Mouse (Mus musculus) limb, embryonic 12.5 days (tissue): ENCODE data around the gene Apob. TPM values are rescaled to one million over a fixed set of nuclear protein-coding genes. Genes with fewer than 3 reads are reported as not detected.

Source experiments
- ATAC-seq: fragments of 200-750 bp; cut with Nextera tagmentation; 2 replicates; pipeline ENCODE4 v1.8.0; 2017; ENCODE audit warnings: low read depth, moderate TSS enrichment; ENCODE audit not compliant: insufficient number of reproducible peaks, insufficient read depth, low FRiP score, low TSS enrichment
- H3K27ac ChIP-seq: fragments of 300-500 bp; sonication (generic); 2 replicates; pipeline ENCODE4 v1.5.1; 2016; ENCODE audit warnings: mild to moderate bottlenecking, moderate library complexity
- H3K27me3 ChIP-seq: fragments of 300-500 bp; sonication (generic); 2 replicates; pipeline ENCODE4 v1.6.1; 2016; ENCODE audit warnings: mild to moderate bottlenecking, moderate library complexity
- H3K36me3 ChIP-seq: fragments of 300-500 bp; sonication (generic); 2 replicates; pipeline ENCODE4 v1.6.1; 2016; ENCODE audit warnings: mild to moderate bottlenecking, moderate library complexity
- H3K4me1 ChIP-seq: fragments of 300-500 bp; sonication (generic); replicated peaks from 2 replicates; pipeline ENCODE4 v1.6.1; 2016
- H3K4me2 ChIP-seq: fragments of 300-500 bp; sonication (generic); 2 replicates; pipeline ENCODE4 v1.6.1; 2016; ENCODE audit warnings: mild to moderate bottlenecking, moderate library complexity
- H3K4me3 ChIP-seq: fragments of 300-500 bp; sonication (generic); replicated peaks from 2 replicates; pipeline ENCODE4 v1.5.1; 2016; ENCODE audit warnings: mild to moderate bottlenecking
- H3K9ac ChIP-seq: fragments of 300-500 bp; sonication (generic); replicated peaks from 2 replicates; pipeline ENCODE4 v1.6.1; 2016; ENCODE audit warnings: mild to moderate bottlenecking, moderate library complexity
- H3K9me3 ChIP-seq: fragments of 300-500 bp; sonication (generic); 2 replicates; pipeline ENCODE4 v1.6.1; 2016; ENCODE audit warnings: mild to moderate bottlenecking, moderate library complexity
- WGBS: fragments of 180-500 bp; shearing (Covaris S2); methylation state at CpG from one replicate; pipeline ENCODE4 v1.1.7; 2016; 5-methylcytosine and 5-hydroxymethylcytosine counted together
- polyA plus RNA-seq: library from polyadenylated mRNA; unstranded; fragments of >200 nt; fragmentation: Nextera tagmentation; extraction: Ambion mirVana; gene quantifications from 2 replicates; pipeline ENCODE4 v1.2.1, GENCODE M21; 2016

Apob gene
- polyA plus RNA-seq, 1 experiment from 2014 or later, result 0.13 TPM

DNA sequence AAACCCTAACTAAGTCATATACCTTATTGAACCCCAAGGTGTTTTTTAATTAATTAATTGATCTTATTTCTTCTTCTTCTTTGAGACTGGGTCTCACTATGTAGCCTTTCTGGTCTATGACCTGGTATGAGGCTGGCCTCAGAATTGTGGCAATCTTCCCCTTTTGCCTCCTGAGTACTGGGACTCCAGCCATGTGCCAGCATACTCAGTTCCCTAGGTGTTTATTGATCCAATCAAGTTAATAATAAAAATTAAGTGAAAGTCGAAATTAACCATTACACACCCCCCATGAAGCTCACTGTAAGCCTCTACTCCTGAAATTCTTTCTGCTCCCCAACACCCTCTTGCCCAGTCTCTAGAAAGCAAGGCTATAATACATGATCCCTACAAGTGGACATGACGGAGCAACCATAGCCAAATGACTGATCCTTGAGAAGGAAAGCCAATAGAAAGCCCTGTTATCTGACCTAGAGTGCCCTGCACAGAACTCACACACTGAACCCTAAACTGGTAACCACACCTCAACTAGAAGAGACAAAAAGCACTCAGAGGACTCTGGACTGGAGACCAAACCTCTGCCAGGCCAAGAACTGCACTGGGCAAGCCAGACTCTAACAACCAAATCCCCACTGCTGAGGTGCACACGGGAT is 60.8 kb downstream of the Apob start:
- Histone ChIP-seq H3K27ac (no peak overlapping the region), H3K4me1 (no peaks in the 10 kb centered on the region), H3K36me3 (no peaks in the 10 kb centered on the region), H3K4me2 (no peak overlapping the region), H3K4me3 (no peak overlapping the region), H3K9me3 (no peaks in the 10 kb centered on the region), H3K27me3 (peaks cover 8% of the 10 kb centered on the region; the same call in 1 of the 2 replicates), H3K9ac (no peak overlapping the region)
- no peak for ATAC-seq
- WGBS, result 75% methylated on average over 3 of the region's 3 CpGs

GRCm38 (mm10) chr12:8042626-8043394 is 65.4 kb downstream of the Apob start:
- no peak overlapping the region for H3K4me2 ChIP-seq
- no peak overlapping the region for H3K27ac ChIP-seq
- H3K27me3 ChIP-seq, result no peaks in the 10 kb centered on the region
- H3K9ac ChIP-seq, result no peak overlapping the region
- 80% methylated on average over 7 of the region's 7 CpGs for WGBS
- H3K4me1 ChIP-seq, result no peaks in the 10 kb centered on the region
- no peak for ATAC-seq
- no peaks in the 10 kb centered on the region for H3K9me3 ChIP-seq
- H3K4me3 ChIP-seq, result no peak overlapping the region
- no peaks in the 10 kb centered on the region for H3K36me3 ChIP-seq

GRCm38 (mm10) chr12:8047046-8047445 is 69.6 kb downstream of the Apob start:
- Histone ChIP-seq H3K27ac (no peak overlapping the region), H3K27me3 (no peaks in the 10 kb centered on the region), H3K4me2 (no peak overlapping the region), H3K4me3 (no peak overlapping the region), H3K4me1 (no peaks in the 10 kb centered on the region), H3K9me3 (no peaks in the 10 kb centered on the region), H3K9ac (no peak overlapping the region), H3K36me3 (no peaks in the 10 kb centered on the region)
- no peak for ATAC-seq
- 93% methylated on average over 2 of the region's 2 CpGs for WGBS

- WGBS, result 23% methylated on average over 1 of the region's 1 CpGs
Observed at GRCm38 (mm10) chr12:8047789-8048309, 70.4 kb downstream of the Apob start.

DNA sequence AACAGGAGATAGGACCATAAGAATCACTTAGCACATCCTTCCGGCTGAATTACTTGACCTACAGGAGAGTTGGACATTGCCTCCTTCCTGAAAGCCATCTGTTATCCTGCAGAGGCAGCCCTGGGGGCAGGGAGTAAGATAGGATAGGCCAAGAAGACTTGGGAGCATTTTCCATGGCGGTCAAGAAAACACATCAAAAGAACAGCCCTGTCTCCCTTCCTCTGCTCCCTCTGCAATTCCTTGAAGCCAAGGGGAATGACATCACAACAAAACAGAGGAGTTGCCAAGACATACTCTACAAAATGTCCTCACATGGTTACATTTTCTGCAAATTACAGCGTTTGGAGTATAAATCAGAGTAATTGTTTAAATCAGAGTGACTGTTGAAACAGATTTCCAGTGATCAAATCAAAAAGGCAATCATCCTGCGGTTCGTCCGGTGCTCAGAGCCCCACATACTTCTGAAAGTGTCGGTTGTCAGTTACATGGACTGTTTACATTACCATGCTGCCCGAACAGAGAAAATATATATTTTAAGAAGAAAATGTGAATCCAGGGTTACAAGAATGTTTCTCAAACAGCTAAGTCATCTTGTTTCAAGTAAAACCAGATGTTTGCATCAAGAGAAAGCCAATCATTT is 78.7 kb downstream of the Apob start:
- H3K9ac ChIP-seq, result no peak overlapping the region
- H3K27me3 ChIP-seq, result no peaks in the 10 kb centered on the region
- H3K36me3 ChIP-seq, result no peaks in the 10 kb centered on the region
- H3K4me1 ChIP-seq, result no peaks in the 10 kb centered on the region
- H3K4me3 ChIP-seq, result no peak overlapping the region
- 63% methylated on average over 8 of the region's 8 CpGs for WGBS
- no peaks in the 10 kb centered on the region; the same call in 1 of the 2 replicates for H3K9me3 ChIP-seq
- ATAC-seq, result no peak
- no peak overlapping the region for H3K4me2 ChIP-seq
- no peak overlapping the region for H3K27ac ChIP-seq

More at GRCm38 (mm10) chr12:8047789-8048309, 70.4 kb downstream of the Apob start:
- Histone ChIP-seq H3K27ac (no peak overlapping the region), H3K4me2 (no peak overlapping the region), H3K36me3 (no peaks in the 10 kb centered on the region), H3K9me3 (no peaks in the 10 kb centered on the region), H3K4me1 (no peaks in the 10 kb centered on the region), H3K27me3 (no peaks in the 10 kb centered on the region), H3K4me3 (no peak overlapping the region), H3K9ac (no peak overlapping the region)
- ATAC-seq, result no peak

DNA sequence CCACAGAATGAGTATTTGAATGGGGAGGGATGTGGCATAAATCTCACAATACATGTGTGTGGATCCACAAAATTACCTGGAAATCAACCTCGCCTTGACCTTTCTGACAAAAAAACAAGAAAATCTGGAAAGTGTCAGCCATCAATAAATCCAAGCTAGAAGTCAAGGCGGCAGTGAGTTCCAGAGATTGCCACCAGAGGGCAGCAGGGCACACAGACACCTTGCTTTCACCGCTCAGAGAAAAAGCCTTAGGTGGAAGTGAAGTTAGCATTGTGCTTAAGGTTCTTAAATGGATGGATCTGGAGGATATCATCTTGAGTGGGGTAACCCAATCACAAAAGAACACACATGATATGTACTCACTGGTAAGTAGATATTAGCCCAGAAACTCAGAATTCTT is 82.1 kb downstream of the Apob start:
- no peak overlapping the region for H3K27ac ChIP-seq
- no peak overlapping the region for H3K4me2 ChIP-seq
- H3K9ac ChIP-seq, result no peak overlapping the region
- no peak overlapping the region for H3K4me3 ChIP-seq
- no peaks in the 10 kb centered on the region for H3K27me3 ChIP-seq
- H3K4me1 ChIP-seq, result peaks cover 14% of the 10 kb centered on the region
- H3K36me3 ChIP-seq, result no peaks in the 10 kb centered on the region
- ATAC-seq, result no peak
- no peaks in the 10 kb centered on the region for H3K9me3 ChIP-seq
- WGBS, result 13% methylated on average over 3 of the region's 3 CpGs

DNA sequence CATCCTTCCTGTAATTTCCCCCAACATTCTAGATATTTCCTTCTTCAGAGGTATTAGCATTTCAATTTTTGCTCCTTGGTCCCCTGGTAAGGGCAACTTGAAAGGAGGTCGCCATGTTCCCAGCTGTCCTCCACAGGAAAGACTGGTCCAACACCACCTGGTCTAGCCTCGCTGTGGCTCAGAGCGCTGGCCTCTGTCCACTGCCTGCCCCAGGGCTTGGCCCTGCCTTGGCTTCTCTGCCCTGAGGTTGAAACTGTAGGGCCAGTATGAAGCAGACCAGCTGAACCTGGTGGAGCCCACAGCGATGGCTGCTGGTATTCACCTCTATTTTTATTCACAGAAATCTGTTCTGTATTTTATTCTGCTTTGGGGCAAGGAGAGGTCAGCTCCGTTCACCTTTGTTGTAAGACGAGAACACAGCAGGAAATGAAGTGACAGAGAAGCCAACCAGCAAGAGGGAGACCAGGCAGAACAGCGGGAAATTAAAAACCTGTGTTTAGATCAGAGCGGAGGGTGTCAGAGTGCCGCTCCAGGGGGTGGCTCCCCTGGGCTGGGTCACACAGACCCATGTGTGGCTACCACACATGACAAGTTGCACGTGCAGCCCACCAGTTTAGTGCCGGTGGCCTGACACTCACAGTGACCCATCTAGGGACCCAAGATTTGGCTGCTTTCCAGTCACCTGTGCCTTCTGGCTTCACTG is 86.1 kb downstream of the Apob start:
- ATAC-seq, result no peak
- H3K36me3 ChIP-seq, result no peaks in the 10 kb centered on the region
- peaks cover 14% of the 10 kb centered on the region for H3K4me1 ChIP-seq
- 23% methylated on average over 11 of the region's 11 CpGs for WGBS
- H3K27me3 ChIP-seq, result no peaks in the 10 kb centered on the region
- H3K27ac ChIP-seq, result no peak overlapping the region
- H3K4me3 ChIP-seq, result no peak overlapping the region
- H3K4me2 ChIP-seq, result no peak overlapping the region
- no peak overlapping the region for H3K9ac ChIP-seq
- H3K9me3 ChIP-seq, result no peaks in the 10 kb centered on the region

Other genes starting within 250 kb of the Apob start
- gene Ldah, start 230.5 kb downstream of the Apob start, polyA plus RNA-seq, result 63.4 and 73.3 TPM in 2 replicates